Mouse (Mus musculus) cerebellum, postnatal 10 days (tissue): ENCODE results near the gene Psma1.

ENCODE experiments used
- DNase-seq, 2 experiments: peaks; one replicate each; pipeline ENCODE4 v3.0.0; 2021; ENCODE audit warnings: mixed read lengths in 2 of 2

The Psma1 gene

GRCm38 (mm10) chr7:114268446-114268845, 7.5 kb downstream of the Psma1 start:
- DNase-seq, result no peak

- DNase-seq, result peak; percentile 95
Observed at GRCm38 (mm10) chr7:114253885-114254833, 21.8 kb downstream of the Psma1 start, which contains the start of gene Copb1. Gene Copb1 (minus strand): TSS chr7:114254711.

GRCm38 (mm10) chr7:114251684-114252083, 24.2 kb downstream of the Psma1 start:
- DNase-seq, result peak; percentile 6 to 10

- no peak for DNase-seq
Observed at GRCm38 (mm10) chr7:114233980-114234379, 41.9 kb downstream of the Psma1 start.

GRCm38 (mm10) chr7:114232982-114233381, 42.9 kb downstream of the Psma1 start:
- DNase-seq, result no peak

- DNase-seq, result no peak
Observed at GRCm38 (mm10) chr7:114231857-114232256, 44.1 kb downstream of the Psma1 start.

GRCm38 (mm10) chr7:114226521-114226920, 49.4 kb downstream of the Psma1 start:
- no peak for DNase-seq

GRCm38 (mm10) chr7:114220433-114220832, 55.5 kb downstream of the Psma1 start:
- DNase-seq, result no peak

- no peak for DNase-seq
Observed at GRCm38 (mm10) chr7:114216908-114217307, 59.0 kb downstream of the Psma1 start.
